Mouse (Mus musculus): ENCODE results near the gene Uaca. TPM values are rescaled to one million over a fixed set of nuclear protein-coding genes. Genes with fewer than 3 reads are reported as not detected.

Gene Uaca
- polyA plus RNA-seq, 1 experiment, result 11.1 TPM

DNA sequence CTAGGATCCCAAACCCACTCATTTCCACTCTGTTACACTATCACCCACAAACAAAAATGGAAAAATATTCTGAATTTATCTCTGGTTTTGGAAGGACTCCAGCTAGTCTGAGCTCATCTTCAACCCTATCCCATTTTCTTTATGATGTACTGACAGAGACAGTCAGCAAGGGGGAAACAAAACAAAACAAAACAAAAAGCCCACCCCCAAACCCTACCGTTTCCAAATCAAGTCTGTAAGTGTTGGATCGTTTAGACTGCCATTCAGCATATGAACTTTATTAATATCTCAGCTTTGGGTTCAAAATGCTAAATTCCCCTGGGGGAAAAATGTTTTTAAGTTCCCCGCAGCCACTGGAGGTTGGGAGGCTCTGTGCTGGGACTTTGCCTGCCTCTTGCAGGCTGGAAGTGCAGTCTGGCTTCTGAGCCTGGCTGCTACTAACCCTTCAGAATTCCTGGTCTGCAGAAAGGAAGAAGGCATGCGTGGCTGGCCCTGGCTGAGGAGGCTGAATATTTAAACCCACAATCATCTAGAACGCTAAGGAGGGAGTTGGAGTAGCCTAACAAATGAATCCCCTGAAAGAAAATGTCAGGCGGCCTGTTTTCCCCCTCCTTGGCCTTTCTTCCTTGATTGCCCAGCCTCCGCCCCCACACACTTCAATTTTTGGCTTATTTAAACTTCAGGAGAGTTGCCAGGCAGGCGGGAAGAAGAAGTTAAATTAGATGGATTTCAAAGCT, 125.8 kb downstream of the Uaca start:
- H3K4me1 ChIP-seq (ENCODE audit: control insufficient read depth, insufficient read depth, low read length), result peaks cover 3% of the 10 kb centered on the region; the same call in 1 of the 2 replicates
- no peak overlapping the region for H3K4me3 ChIP-seq (ENCODE audit: control insufficient read depth, low read depth, low read length)
- TF ChIP-seq CTCF (IDR thresholded peaks at IDR 0.05; ENCODE audit: control insufficient read depth, insufficient read depth, insufficient replicate concordance, low read depth, low read length) (no peak), POLR2A (IDR thresholded peaks at IDR 0.05; ENCODE audit: control insufficient read depth, low read depth, low read length) (no peak)
- no peaks in the 10 kb centered on the region for H3K36me3 ChIP-seq (ENCODE audit: control insufficient read depth, insufficient read depth, low read length)
- peak overlapping the region; percentile 23; the same call in 1 of the 2 replicates for H3K27ac ChIP-seq (ENCODE audit: control insufficient read depth, insufficient read depth, low read depth, low read length)
- no peaks in the 10 kb centered on the region for H3K27me3 ChIP-seq (ENCODE audit: control insufficient read depth, insufficient read depth, low read length)

DNA sequence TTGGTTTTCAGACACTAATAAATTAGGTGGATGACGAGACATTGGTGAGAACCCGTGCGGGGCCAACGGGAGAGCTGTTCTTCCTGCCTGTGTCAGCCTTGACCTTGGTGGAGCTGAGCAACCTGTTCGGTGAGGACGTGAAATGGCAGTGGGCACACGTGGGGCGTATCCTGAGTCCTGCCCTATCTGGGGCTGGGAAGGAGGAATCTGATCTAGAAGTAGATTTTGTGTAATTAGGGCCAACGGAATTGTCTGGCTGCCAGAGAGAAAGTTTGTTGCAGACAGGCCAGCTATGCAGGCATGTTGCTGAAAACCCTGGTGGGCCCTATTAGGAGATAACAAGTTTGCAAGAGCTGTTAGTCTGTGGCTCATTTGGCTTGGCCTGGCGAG, 126.3 kb downstream of the Uaca start:
- TF ChIP-seq CTCF (IDR thresholded peaks at IDR 0.05; ENCODE audit: control insufficient read depth, insufficient read depth, insufficient replicate concordance, low read depth, low read length) (no peak), POLR2A (IDR thresholded peaks at IDR 0.05; ENCODE audit: control insufficient read depth, low read depth, low read length) (no peak)
- Histone ChIP-seq H3K27me3 (ENCODE audit: control insufficient read depth, insufficient read depth, low read length) (no peaks in the 10 kb centered on the region), H3K27ac (ENCODE audit: control insufficient read depth, insufficient read depth, low read depth, low read length) (no peak overlapping the region), H3K36me3 (ENCODE audit: control insufficient read depth, insufficient read depth, low read length) (no peaks in the 10 kb centered on the region), H3K4me3 (ENCODE audit: control insufficient read depth, low read depth, low read length) (no peak overlapping the region), H3K4me1 (ENCODE audit: control insufficient read depth, insufficient read depth, low read length) (peaks cover 3% of the 10 kb centered on the region; the same call in 1 of the 2 replicates)

DNA sequence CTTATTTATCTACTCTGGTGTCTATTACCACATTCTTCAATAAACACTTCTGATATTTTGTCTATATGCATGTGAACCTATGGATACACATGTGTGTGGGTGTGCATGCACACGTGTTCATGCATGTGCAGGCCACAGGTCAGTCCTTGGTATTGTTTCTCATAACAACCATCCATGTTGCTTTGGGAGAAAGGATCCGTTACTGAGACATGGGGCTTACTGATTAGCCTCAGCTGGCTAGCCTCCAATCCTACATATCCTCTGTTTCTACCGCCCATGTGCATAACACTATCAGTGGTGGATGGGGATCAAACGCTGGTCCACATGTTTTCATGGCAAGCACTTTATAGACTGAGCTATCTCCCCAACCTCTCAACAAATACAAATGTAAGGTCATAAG, 126.9 kb downstream of the Uaca start:
- TF ChIP-seq POLR2A (IDR thresholded peaks at IDR 0.05; ENCODE audit: control insufficient read depth, low read depth, low read length) (no peak), CTCF (IDR thresholded peaks at IDR 0.05; ENCODE audit: control insufficient read depth, insufficient read depth, insufficient replicate concordance, low read depth, low read length) (no peak)
- Histone ChIP-seq H3K36me3 (ENCODE audit: control insufficient read depth, insufficient read depth, low read length) (no peaks in the 10 kb centered on the region), H3K27ac (ENCODE audit: control insufficient read depth, insufficient read depth, low read depth, low read length) (no peak overlapping the region), H3K4me3 (ENCODE audit: control insufficient read depth, low read depth, low read length) (no peak overlapping the region), H3K4me1 (ENCODE audit: control insufficient read depth, insufficient read depth, low read length) (peaks cover 3% of the 10 kb centered on the region; the same call in 1 of the 2 replicates), H3K27me3 (ENCODE audit: control insufficient read depth, insufficient read depth, low read length) (no peaks in the 10 kb centered on the region)

DNA sequence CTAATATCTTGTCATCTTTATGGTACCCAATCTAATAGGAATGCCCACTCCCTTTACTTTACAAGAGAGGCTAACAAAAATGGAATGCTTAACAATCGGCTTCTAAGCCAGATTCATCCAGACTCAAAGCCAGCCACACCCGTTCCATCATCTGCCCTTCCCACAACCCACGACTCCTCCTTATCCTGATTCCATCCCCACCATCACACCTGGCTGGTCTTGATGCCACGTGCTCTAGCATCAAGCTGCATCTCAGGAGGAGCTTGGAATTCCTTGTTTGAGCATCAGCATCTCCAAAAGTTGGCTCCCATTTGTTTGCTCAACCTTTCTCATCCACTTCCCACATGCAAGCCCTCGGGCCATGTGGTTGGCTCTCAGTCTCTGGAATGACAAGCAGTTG, 127.5 kb downstream of the Uaca start:
- no peaks in the 10 kb centered on the region for H3K36me3 ChIP-seq (ENCODE audit: control insufficient read depth, insufficient read depth, low read length)
- TF ChIP-seq POLR2A (IDR thresholded peaks at IDR 0.05; ENCODE audit: control insufficient read depth, low read depth, low read length) (no peak), CTCF (IDR thresholded peaks at IDR 0.05; ENCODE audit: control insufficient read depth, insufficient read depth, insufficient replicate concordance, low read depth, low read length) (no peak)
- no peaks in the 10 kb centered on the region for H3K27me3 ChIP-seq (ENCODE audit: control insufficient read depth, insufficient read depth, low read length)
- H3K4me3 ChIP-seq (ENCODE audit: control insufficient read depth, low read depth, low read length), result no peak overlapping the region
- no peak overlapping the region for H3K27ac ChIP-seq (ENCODE audit: control insufficient read depth, insufficient read depth, low read depth, low read length)
- H3K4me1 ChIP-seq (ENCODE audit: control insufficient read depth, insufficient read depth, low read length), result peaks cover 3% of the 10 kb centered on the region; the same call in 1 of the 2 replicates

DNA sequence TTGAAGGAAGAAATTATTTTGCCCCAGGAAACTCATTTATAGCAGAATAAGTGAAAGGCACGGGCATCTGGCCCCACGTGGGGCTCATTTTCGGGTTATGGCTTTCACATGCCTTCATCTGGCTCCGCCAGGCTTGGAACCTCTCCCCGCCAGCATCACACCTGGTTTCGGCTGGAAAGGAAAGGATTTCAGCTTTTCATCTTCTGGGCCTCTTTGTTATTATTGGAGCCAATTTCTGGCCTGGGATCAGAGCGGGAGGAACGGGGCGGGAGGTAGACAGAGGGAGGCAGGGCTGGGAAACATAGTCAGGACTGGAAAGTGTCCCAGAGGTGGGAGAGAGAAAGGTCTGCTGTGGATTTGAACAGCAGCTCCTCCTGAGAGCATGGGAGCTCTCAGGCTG, 132.0 kb downstream of the Uaca start:
- TF ChIP-seq CTCF (IDR thresholded peaks at IDR 0.05; ENCODE audit: control insufficient read depth, insufficient read depth, insufficient replicate concordance, low read depth, low read length), result no peak
- no peak for TF ChIP-seq POLR2A (IDR thresholded peaks at IDR 0.05; ENCODE audit: control insufficient read depth, low read depth, low read length)
- Histone ChIP-seq H3K4me3 (ENCODE audit: control insufficient read depth, low read depth, low read length) (no peak overlapping the region), H3K4me1 (ENCODE audit: control insufficient read depth, insufficient read depth, low read length) (no peaks in the 10 kb centered on the region), H3K27ac (ENCODE audit: control insufficient read depth, insufficient read depth, low read depth, low read length) (no peak overlapping the region), H3K36me3 (ENCODE audit: control insufficient read depth, insufficient read depth, low read length) (no peaks in the 10 kb centered on the region), H3K27me3 (ENCODE audit: control insufficient read depth, insufficient read depth, low read length) (no peaks in the 10 kb centered on the region)

DNA sequence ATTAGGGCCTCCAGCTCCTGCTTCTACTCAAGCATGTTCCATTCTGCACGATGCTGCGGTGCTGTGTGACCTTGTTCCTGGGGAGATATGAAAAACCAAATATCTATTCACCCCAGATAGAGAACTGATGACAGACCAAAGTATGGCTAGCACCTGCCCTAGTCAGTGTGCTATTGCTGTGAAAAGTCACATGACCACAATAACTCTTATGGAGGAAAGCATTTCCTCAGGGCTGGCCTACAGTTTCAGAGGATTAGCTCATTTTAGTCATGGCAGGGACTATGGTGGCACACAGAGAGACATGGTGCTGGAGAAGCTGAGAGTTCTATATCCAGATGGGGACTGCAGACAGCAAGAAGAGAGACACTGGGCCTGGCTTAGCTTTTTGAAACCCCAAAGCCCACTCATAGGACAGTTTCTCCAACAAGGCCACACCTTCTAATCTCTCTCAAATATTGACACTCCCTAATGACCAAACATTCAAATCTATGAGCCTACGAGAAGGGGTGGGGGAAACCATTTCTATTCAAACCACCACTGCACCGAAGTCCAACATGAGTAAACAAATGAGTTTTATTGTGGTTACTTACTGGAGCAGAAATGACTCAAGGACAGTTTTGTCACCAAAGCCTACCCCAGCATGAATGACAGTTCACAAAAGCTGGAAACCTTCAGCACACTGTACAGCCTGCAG, 135.1 kb downstream of the Uaca start:
- H3K4me3 ChIP-seq (ENCODE audit: control insufficient read depth, low read depth, low read length), result no peak overlapping the region
- no peaks in the 10 kb centered on the region for H3K4me1 ChIP-seq (ENCODE audit: control insufficient read depth, insufficient read depth, low read length)
- no peaks in the 10 kb centered on the region for H3K36me3 ChIP-seq (ENCODE audit: control insufficient read depth, insufficient read depth, low read length)
- TF ChIP-seq CTCF (IDR thresholded peaks at IDR 0.05; ENCODE audit: control insufficient read depth, insufficient read depth, insufficient replicate concordance, low read depth, low read length) (no peak), POLR2A (IDR thresholded peaks at IDR 0.05; ENCODE audit: control insufficient read depth, low read depth, low read length) (no peak)
- no peak overlapping the region for H3K27ac ChIP-seq (ENCODE audit: control insufficient read depth, insufficient read depth, low read depth, low read length)
- no peaks in the 10 kb centered on the region for H3K27me3 ChIP-seq (ENCODE audit: control insufficient read depth, insufficient read depth, low read length)

Other genes starting within 250 kb of the Uaca start
- 22.3 and 22.6 TPM in 2 replicates for gene Lrrc49, start 106.4 kb upstream of the Uaca start, polyA plus RNA-seq (2012; rRNA removed)
- 4.8 and 6.1 TPM in 2 replicates for gene Larp6, start 81.6 kb upstream of the Uaca start, polyA plus RNA-seq (2012; rRNA removed)